Mouse (Mus musculus): ENCODE measurements at regions not wholly inside any gene's neighbourhood (a gene's known extent, or its start where the extent isn't known, plus 50 kb on each side); places are given as distances from the start of the nearest gene placed in this dataset.

- H3K27ac ChIP-seq (replicated peaks; ENCODE audit: low read depth, low read length): no peak overlapping the region
- H3K4me3 ChIP-seq (ENCODE audit: insufficient read depth, low read depth, low read length): no peak overlapping the region
- no peaks in the 10 kb centered on the region for H3K4me1 ChIP-seq (ENCODE audit: control insufficient read depth, insufficient read depth, insufficient read length, low read length)
These were observed 50.9 kb upstream of the 1810046K07Rik start for GRCm38 (mm10) chr9:51379589-51379988.

GRCm38 (mm10) chr9:51393921-51394320 lies 65.2 kb upstream of the 1810046K07Rik start:
- Histone ChIP-seq H3K27ac (replicated peaks; ENCODE audit: low read depth, low read length) (no peak overlapping the region), H3K4me3 (ENCODE audit: insufficient read depth, low read depth, low read length) (no peak overlapping the region), H3K4me1 (ENCODE audit: control insufficient read depth, insufficient read depth, insufficient read length, low read length) (no peaks in the 10 kb centered on the region)

DNA sequence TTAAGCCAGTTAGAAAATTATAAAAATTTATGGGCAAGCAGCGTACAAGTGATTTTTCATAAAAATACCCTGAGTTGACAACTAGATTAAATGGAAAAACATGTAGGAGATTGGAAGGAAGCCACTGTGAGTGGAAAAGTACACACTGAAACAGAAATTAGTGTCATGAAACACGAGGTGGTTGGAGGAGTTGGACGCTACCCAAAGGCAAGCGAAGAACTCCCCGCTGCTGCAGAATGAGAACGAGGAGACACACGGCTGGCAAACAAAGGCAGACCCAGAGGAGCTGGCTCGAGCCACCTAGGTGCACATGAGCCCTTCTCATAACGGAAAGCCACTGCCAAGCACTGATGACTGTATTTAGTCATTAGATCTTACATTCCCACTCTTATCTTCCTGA lies 65.7 kb upstream of the 1810046K07Rik start:
- H3K4me1 ChIP-seq (ENCODE audit: control insufficient read depth, insufficient read depth, insufficient read length, low read length): no peaks in the 10 kb centered on the region
- H3K4me3 ChIP-seq (ENCODE audit: insufficient read depth, low read depth, low read length): no peak overlapping the region
- no peak overlapping the region for H3K27ac ChIP-seq (replicated peaks; ENCODE audit: low read depth, low read length)

DNA sequence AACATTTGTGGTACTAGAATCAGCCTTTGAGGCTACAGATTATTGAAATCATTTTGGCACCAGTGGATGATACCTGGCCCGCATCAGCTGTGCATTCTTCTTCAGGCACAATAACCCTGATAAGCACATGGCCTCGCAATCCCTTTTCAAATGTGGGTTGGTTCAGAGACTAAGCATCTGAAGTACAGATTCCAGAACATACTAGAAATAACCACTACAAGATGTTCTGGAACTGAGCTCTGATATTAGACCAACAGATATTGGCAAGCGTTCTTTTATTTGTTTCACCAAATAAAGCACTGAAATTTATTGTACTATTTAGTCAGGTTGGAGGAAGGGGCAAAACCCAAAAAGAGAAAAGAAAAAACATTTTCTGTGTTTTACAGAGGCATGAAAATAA lies 68.1 kb upstream of the 1810046K07Rik start:
- Histone ChIP-seq H3K27ac (replicated peaks; ENCODE audit: low read depth, low read length) (no peak overlapping the region), H3K4me3 (ENCODE audit: insufficient read depth, low read depth, low read length) (no peak overlapping the region), H3K4me1 (ENCODE audit: control insufficient read depth, insufficient read depth, insufficient read length, low read length) (no peaks in the 10 kb centered on the region)

- Histone ChIP-seq H3K27ac (replicated peaks; ENCODE audit: low read depth, low read length) (no peak overlapping the region), H3K4me3 (ENCODE audit: insufficient read depth, low read depth, low read length) (no peak overlapping the region), H3K4me1 (ENCODE audit: control insufficient read depth, insufficient read depth, insufficient read length, low read length) (no peaks in the 10 kb centered on the region)
These were observed 69.0 kb upstream of the 1810046K07Rik start for GRCm38 (mm10) chr9:51397589-51398220.

DNA sequence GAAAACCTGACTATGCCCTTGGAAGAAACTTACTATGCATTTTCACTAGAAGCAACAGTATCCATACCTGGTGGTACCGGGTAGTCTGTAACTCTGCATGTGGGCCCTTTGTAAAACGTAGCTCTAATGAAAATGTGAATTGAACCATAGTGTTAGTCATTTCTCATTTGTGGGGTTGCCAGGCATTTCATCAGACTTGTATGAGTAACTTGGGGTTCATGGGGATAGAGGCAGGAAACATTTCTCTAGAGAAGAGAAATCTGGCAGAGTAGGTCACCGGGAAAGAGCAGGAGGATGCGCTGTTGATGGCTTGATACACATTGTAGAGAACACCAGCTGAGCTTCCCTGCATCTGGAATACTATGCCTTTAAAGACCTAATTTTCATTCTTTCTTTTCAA lies 70.2 kb upstream of the 1810046K07Rik start:
- Histone ChIP-seq H3K4me3 (ENCODE audit: insufficient read depth, low read depth, low read length) (no peak overlapping the region), H3K27ac (replicated peaks; ENCODE audit: low read depth, low read length) (no peak overlapping the region), H3K4me1 (ENCODE audit: control insufficient read depth, insufficient read depth, insufficient read length, low read length) (no peaks in the 10 kb centered on the region)

DNA sequence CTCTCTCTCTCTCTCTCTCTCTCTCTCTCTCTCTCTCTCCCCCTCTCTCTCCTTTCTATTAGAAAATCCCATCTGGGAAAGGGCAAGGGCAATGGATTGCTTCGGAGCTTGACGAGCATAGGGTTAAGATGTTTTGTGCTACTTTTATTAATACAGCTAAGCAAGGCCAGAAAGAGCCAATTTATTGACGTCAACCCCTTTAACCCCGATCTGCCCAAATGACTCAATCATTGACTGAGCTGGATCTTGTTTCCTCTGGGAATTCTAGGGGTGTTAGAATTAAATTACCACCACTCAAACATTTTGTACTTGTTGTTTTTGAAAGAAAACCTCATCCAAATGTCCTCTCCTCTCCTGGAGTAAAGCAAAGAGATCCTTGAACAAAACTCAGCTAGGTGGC lies 70.6 kb upstream of the 1810046K07Rik start:
- Histone ChIP-seq H3K4me3 (ENCODE audit: insufficient read depth, low read depth, low read length) (no peak overlapping the region), H3K27ac (replicated peaks; ENCODE audit: low read depth, low read length) (no peak overlapping the region), H3K4me1 (ENCODE audit: control insufficient read depth, insufficient read depth, insufficient read length, low read length) (no peaks in the 10 kb centered on the region)

DNA sequence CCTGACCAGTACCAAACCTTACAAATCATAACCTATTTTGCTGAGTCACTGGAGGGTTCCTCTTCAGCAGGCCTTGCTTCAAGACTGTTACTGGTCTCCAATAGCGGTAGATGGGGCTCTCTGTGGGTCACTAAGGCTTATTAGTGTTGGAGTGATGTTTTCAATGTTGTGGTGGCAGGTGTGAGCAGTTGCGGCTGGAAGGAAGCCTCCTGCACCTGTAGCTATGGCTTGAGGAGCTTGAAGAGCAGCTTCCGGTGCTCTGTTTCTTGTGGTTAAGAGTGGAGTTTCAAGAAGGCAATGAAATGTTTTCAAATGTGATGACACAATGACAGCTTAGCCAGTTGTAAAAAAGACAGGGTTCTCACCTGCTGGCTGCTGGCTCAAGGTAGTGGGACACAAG lies 73.1 kb upstream of the 1810046K07Rik start:
- Histone ChIP-seq H3K4me1 (ENCODE audit: control insufficient read depth, insufficient read depth, insufficient read length, low read length) (no peaks in the 10 kb centered on the region), H3K4me3 (ENCODE audit: insufficient read depth, low read depth, low read length) (no peak overlapping the region), H3K27ac (replicated peaks; ENCODE audit: low read depth, low read length) (no peak overlapping the region)

GRCm38 (mm10) chr9:51407978-51408377 lies 79.3 kb upstream of the 1810046K07Rik start:
- Histone ChIP-seq H3K27ac (replicated peaks; ENCODE audit: low read depth, low read length) (no peak overlapping the region), H3K4me1 (ENCODE audit: control insufficient read depth, insufficient read depth, insufficient read length, low read length) (peaks cover 2% of the 10 kb centered on the region; the same call in 1 of the 2 replicates), H3K4me3 (ENCODE audit: insufficient read depth, low read depth, low read length) (no peak overlapping the region)

- no peaks in the 10 kb centered on the region for H3K4me1 ChIP-seq (ENCODE audit: control insufficient read depth, insufficient read depth, insufficient read length, low read length)
- H3K27ac ChIP-seq (replicated peaks; ENCODE audit: low read depth, low read length): no peak overlapping the region
- no peak overlapping the region for H3K4me3 ChIP-seq (ENCODE audit: insufficient read depth, low read depth, low read length)
These were observed 90.3 kb upstream of the 1810046K07Rik start for GRCm38 (mm10) chr9:51418923-51419482.

DNA sequence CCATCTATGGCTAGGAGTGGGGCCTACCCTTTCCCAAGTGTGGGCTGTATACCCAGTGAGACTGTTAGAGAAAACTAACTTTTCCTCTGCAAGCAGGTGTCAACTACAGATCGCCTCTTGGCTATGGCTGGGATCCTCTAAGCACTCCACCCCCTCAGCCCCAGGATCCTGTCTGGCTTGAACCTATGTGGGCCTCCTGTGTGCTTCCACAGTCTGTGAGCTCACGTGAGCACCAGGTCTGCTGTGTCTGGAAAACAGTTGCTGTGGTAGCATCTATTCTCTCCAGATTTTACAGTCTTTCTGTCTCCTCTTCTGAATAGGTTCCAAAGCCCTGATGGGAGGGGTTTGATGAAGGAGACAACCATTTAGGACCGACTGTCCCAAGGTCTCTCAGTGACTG lies 93.8 kb upstream of the 1810046K07Rik start:
- Histone ChIP-seq H3K4me3 (ENCODE audit: insufficient read depth, low read depth, low read length) (no peak overlapping the region), H3K27ac (replicated peaks; ENCODE audit: low read depth, low read length) (no peak overlapping the region), H3K4me1 (ENCODE audit: control insufficient read depth, insufficient read depth, insufficient read length, low read length) (no peaks in the 10 kb centered on the region)

DNA sequence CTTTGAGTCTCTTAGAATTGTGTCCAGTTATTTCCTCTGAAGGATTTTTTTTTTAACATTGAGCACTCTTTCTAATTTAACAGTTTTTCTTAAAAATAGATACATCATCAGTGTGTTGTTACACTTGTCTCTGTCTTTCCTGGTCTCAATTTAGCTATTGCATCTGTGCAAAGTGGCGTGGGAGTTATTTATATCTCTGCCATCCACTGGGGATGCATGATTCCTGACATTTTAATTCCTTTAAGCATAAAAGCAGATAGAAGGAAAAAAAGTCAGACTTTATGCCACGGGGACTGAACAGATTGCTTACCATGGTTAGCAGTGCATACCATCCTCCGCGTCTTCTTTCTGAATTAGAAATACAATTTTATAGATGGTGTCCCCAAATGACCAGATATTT lies 94.6 kb upstream of the 1810046K07Rik start:
- H3K4me1 ChIP-seq (ENCODE audit: control insufficient read depth, insufficient read depth, insufficient read length, low read length): no peaks in the 10 kb centered on the region
- H3K27ac ChIP-seq (replicated peaks; ENCODE audit: low read depth, low read length): no peak overlapping the region
- H3K4me3 ChIP-seq (ENCODE audit: insufficient read depth, low read depth, low read length): no peak overlapping the region

- Histone ChIP-seq H3K4me3 (ENCODE audit: insufficient read depth, low read depth, low read length) (no peak overlapping the region), H3K4me1 (ENCODE audit: control insufficient read depth, insufficient read depth, insufficient read length, low read length) (no peaks in the 10 kb centered on the region), H3K27ac (replicated peaks; ENCODE audit: low read depth, low read length) (no peak overlapping the region)
These were observed 101.7 kb upstream of the 1810046K07Rik start for GRCm38 (mm10) chr9:51430426-51430825.

- Histone ChIP-seq H3K4me3 (ENCODE audit: insufficient read depth, low read depth, low read length) (no peak overlapping the region), H3K27ac (replicated peaks; ENCODE audit: low read depth, low read length) (no peak overlapping the region), H3K4me1 (ENCODE audit: control insufficient read depth, insufficient read depth, insufficient read length, low read length) (no peaks in the 10 kb centered on the region)
These were observed 108.4 kb upstream of the 1810046K07Rik start for GRCm38 (mm10) chr9:51437130-51437529.

- H3K4me3 ChIP-seq (ENCODE audit: insufficient read depth, low read depth, low read length): no peak overlapping the region
- no peaks in the 10 kb centered on the region for H3K4me1 ChIP-seq (ENCODE audit: control insufficient read depth, insufficient read depth, insufficient read length, low read length)
- no peak overlapping the region for H3K27ac ChIP-seq (replicated peaks; ENCODE audit: low read depth, low read length)
These were observed 113.2 kb upstream of the 1810046K07Rik start for GRCm38 (mm10) chr9:51441773-51442381.

DNA sequence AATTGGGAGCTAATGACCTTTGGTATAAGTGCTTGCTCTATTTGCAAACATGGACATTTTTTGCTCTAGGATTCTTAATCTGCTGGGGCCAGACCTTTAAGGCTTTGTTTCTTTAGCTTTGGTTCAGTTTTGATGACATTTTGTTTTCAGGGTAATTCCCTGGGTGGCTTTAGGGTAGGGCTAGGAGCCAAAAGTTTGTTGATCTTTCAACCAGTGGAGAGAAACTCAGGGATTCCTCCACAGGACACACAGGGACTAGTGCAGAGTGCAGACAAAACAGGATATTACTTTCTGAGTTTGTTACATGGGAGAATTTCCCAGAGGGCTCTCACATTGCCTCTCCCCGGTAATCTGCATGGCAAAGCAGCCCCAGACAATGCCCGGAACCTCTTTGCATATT lies 127.0 kb upstream of the 1810046K07Rik start:
- Histone ChIP-seq H3K4me3 (ENCODE audit: insufficient read depth, low read depth, low read length) (no peak overlapping the region), H3K27ac (replicated peaks; ENCODE audit: low read depth, low read length) (no peak overlapping the region), H3K4me1 (ENCODE audit: control insufficient read depth, insufficient read depth, insufficient read length, low read length) (no peaks in the 10 kb centered on the region)

All from brown adipose tissue, adult 24 weeks (tissue).